Mouse (Mus musculus) cerebellum, adult 11-12 months (tissue): ENCODE measurements around the gene Rpl34.

ENCODE experiments used
- DNase-seq: peaks from one replicate; pipeline ENCODE4 v3.0.0; 2022

Rpl34 gene

DNA sequence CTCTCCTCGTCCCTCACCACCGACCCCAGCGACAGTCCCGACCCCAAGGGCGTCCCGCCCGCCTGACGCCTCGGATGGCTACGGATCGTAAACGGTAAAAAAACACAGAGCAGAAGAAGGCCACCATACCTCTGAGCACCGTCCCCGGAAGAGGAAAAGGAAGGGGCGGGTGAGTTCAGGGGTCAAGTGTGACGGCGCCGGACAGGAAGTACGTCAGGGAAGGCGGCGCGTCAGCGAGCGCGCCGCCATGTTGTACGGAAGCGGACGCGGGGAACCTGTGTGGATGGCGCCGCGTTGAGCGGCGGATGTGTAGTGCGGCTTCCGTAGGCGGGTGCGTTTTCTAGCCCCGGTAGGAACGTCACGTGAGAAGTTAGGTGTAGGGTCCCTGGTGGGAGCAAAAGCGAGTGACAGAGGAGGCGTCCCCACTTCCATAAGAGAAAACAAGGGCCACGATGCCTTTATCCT, at the start of gene Rpl34:
TSS of gene Rpl34 (minus strand) at position 210 of the 465 bp plus-strand sequence.
- peak; percentile 96 for DNase-seq

DNA sequence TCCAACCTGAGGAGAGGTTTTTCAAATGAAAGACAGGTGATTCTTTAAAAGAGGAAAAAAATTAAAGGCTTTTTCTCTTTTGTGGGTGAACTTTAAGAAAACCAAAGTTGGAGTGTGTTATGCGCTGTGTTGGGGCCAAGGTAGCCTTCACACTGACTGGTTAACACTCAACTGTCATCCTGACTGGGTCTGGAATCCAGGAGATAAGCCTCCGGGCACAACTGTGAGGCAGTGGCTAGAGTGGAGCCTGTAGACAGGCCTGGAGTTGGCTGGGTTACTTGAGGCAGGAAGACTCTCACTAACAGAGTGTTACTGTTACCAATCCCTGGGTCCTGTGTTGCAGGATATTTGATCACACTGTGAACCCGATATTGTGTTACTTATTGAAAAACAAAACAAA, 38.0 kb upstream of the Rpl34 start:
- no peak for DNase-seq

DNA sequence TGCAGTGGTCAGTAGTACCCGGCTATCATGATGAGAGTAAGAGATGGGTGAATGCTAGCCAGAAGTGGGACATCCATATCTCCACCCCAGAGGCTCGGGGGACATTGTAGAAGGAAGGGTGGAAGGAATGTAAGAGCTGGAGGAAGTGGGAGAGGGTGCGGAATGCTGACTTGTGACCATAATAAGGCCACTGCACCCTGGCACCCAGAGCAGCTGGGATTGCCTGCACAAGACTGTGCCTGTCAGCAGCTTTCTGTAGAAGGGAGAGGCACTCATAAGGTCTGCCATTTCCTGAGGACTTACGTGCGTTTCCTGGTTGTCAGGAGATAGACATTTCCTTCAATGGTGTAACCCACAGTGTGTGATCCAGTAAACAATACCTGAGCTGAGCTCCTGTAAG, 33.9 kb upstream of the Rpl34 start:
- DNase-seq, result no peak

DNA sequence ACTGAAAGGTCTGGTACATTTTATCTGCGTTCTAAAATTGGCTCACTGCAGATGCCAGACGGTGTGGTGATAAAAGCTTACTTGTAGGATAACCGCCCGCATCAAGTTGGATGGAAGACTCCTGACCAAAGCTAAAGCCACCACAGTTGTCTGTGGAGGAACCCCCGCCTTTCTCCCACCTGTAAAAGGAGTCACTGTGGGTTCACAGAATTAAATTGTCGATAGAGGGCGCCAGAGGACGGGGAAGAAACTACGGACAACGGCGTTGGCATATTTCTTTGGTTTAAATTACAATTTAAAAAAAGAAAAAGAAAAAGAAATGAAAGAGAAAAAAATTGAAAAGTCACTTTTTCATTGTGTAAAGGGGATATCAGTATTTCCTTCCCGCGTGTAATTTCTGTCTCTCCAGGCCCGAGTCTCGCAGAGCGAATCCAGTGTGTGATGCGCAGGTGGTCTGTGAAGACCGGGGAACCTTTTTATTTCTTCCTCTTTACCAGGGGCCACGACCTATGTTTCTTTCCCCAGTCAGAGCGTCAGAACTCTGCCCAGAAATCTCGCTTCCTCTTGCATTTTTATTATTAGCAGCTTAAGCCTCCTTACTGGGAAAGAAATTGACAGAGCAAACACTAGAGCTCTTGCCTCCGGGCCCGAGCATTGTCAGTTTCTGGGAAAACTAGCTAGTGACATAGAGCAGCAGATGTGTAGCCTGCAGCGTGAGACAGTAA, 30.7 kb upstream of the Rpl34 start:
- no peak for DNase-seq

DNA sequence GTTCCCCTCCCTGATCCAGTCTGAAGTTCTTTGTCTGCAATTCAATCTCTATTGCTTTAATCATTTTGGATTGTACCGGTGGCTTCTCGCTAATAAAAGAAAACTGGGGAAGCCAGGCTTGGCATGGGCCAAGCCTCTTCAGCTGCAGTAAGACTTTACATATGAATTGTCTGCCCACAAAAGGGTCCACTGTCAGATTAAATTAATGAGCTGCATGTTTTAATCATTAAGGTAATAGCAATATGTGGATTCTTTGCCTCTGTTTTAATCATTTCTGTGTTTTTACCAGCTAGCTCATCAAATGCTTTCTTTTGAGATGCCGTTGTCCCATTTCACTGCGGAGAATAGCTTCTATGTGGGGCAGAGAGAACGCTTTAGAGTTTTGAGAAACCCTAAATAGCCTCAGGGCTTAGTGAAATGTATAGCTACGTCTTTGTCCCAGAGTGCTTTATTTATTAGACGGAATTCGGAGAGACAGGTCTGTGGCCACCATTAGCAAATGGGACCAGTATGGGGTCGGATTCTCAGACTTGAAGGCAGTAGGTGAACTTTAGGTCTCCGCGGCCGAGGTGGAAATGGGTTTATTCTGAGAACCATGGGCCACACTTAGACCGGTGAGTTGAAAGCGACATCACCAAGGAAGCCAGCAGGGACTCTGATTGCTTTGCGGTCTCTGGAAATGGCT, 28.1 kb upstream of the Rpl34 start:
- DNase-seq, result no peak

DNA sequence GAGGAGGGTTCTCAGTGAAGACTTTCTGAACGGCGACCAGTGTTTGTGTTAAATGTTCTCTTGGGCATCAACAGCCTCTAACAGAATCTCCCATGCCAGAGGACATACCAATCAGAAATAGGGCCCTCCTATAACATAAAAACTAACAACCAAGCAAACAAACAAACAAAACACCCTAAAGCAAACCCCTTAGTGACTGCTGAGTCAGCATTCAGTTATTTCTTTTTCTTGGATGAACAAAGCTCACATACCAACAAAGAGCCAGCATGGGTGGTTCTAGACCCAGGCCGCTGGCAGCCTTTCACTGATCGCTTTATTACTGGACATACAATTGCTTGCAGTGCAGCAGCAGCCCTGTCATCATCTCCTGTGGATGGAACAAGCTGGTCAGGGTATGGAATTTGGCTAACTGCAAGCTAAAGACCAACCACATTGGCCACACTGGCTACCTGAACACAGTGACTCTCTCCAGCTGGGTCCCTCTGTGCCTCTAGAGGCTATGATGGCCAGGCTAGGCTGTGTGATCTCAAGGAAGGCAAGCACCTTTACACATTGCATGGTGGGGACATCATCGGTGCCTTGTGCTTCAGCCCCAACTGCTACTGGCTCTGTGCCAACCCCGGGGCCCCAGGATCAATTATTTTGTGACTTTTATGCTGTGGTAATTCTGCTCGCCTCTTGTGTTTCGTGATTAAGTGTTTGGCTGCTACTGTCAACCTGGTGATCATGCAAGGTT, 27.1 kb upstream of the Rpl34 start:
- DNase-seq, result no peak

DNA sequence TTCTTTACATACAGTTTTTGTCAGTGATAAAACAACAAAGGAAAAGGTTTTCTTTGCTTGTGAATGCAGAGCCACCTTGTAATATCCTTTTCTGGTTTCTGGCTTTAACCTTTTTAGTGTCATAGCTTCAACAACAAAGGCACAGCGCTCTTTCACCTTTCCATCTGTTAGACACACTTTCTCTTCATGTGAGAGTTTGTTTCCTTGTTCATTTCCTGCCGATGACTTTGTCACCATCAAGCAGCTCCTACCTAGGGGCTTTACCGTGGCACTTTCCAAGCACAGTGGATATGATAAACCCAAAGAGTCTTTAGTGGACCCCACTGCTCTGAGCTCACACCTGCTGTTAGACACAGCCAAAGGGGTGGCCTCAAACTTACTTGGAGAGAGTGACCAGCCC, 19.0 kb upstream of the Rpl34 start:
- no peak for DNase-seq

DNA sequence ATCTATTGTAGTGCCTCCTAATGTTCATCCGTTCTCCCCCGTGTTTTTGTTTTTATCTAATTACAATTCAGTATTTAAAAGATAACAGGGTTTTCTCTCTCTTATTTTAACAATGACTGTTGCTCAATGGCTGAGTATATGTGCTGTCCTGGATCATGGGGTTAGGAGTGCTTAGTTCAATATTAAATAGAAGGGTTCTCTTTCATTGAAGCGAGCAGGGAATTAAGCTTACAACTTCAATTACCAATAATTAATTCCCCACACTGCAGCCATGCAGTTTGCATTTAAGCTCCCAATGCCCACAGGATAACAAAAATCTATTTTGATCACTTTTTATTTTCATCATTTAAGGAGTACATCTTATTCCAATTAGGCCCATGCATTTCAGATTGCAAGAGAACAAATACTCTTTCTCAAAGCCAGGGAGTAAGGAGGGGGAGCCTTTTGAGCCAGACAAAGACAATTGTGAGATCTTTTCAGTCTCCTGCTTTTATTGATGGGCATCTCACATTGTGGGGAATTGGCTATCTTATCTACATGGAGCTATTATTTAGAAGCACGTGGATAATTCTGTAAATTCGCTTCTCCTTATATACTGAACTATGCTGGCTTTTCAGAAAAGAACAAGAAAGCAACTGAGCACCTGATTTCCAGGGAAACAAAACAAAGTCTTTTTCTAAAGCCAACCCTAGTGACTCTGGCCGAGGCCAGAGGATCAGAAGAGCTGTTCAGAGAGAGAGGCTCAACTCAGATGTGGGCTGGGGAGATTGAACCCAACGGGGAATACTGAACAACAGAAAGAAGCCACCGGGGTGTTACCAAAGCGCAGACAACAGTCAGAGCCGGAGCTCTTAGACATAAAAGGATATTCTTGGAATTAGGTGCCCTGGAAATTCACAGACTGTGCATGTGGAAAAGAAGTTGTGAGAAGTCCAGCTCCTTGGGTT, 16.7 kb upstream of the Rpl34 start:
- DNase-seq, result no peak

DNA sequence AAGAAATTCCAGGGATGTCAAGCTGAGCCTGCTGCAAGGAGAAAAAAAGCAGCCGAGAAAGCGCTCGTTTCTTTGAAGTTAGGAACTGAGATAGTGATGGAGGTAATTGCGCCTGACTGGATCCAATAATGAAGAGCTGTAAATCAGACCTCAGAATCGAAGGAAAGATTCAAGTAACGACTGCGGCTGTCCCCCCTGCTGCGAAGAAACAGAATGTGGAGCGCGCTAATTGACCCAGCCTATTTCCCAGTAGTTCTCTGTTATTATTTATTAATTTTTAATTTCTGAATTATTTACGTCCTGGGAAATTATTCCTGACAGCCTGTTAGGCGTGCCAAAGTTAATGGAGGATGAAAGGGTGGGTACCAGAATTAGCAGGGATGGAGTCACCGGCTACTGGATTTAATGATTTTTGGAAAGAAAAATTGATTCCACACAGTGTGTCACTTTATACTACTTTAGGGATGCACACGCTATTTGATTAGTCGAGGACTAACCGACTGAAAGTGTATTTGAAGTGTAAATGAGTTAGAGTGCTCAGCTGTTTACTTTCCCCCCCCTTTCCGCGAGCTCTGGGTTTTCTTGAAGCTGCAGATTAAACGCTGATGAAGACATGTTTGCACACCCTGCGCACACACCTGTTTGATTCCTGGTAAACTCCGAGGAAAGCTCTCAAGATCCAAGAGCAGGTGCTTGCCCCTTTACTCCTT, 7.6 kb upstream of the Rpl34 start:
- no peak for DNase-seq

DNA sequence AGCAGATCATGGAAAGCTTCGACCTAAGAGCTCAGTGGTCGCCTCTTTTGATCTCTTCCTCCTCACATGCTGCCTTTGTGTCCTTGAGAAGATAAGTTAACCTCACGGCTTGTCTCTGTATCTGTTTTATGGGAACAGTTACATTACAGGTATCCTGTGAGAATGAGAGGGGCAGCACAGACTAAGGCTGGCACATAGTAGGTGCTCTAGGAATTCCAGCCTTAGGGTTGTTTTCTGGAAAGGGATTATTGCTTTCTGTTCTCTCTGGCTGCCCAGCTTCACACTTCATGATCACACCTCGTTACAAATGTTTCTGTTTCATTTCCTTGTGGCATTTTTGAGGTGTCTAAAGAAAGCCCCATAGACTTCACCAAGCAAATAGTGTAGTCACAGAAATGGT, 6.6 kb upstream of the Rpl34 start:
- DNase-seq, result no peak

DNA sequence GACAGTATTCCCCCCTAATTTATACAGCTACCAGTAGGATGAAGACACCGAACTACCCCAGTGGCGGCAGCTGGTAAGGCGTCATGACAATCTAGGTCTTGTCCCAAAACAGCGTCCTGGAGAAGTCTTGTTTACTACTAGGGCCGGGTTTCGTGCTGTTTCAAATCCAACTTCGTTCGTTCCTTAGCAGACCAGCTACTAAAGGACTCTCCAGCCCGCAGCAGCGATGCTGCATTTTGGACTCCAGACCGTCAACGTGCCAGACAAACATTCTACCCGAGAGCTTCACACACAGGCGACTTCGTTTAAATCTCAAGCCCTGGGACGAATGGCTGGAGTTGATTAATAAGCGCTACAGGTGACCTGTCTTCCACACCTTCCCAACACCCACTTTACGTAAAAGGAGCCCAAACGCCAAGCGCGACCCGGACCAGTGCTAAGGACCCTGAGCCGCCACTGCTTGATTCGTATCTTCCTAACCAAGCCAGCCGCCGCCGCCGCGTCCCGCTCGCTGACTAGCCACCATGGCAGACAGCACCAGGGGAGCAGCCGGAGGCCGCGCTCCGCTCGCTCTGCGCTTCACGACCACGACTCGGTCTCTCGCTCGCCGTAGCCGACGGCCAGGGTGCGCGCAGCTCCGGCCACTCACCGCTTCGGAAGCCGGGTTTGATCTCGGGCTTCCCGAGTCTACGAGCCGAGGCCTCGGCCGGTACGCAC, 568 bp downstream of the Rpl34 start:
- DNase-seq, result no peak

DNA sequence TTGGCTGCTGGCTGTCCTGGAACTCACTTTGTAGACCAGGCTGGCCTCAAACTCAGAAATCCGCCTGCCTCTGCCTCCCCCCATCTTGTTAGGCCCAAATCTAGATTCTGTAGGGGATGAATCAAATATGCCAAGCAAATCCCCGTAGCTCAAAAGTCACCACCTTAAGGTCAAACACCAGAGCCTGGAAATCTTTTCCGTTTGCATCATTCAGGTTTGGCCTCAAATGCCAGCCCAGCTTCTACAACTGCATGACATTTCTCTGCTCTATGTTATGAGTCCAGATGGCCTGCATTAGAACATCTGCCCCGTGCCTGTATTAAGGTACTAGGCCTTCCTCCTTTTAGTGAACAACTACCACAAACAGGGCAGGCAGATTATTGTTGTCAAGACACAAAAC, 2.5 kb downstream of the Rpl34 start:
- DNase-seq, result no peak

DNA sequence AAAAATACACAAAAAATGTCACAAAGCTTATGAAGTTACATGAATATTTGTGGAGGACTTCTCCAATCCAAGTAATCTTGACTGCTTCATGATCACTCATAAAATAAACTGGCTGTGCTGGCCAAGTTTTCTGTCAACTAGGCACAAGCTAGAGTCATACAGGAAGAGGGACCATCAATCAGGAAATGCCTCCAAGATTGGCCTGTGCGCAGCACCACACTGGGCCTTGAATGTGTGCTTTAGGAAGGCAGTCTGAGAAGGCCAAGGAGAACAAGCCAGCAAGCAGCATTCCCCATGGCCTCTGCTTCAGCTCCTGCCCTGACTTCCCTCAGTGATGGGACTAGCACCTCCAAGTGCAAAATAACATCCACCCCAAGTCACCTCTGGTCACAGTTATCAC, 3.2 kb downstream of the Rpl34 start:
- no peak for DNase-seq

DNA sequence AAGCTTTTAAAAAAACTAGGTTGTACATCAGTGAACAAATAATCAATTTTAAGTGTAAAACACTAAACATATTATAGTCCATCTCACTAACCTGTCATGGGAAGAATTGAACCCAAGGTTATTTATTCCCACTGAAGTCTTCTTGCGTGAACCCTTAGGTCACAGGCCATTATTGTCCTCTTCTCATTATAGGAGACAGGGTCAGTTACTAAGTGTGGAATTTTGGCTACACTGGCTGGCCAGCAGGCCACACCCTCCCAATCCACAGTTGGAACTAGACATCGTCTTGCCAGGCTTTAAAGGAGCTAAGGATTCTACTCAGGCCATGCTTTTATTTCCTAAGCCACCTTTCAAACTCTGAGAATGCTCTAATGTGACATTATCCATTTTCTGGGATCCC, 4.5 kb downstream of the Rpl34 start:
- no peak for DNase-seq

DNA sequence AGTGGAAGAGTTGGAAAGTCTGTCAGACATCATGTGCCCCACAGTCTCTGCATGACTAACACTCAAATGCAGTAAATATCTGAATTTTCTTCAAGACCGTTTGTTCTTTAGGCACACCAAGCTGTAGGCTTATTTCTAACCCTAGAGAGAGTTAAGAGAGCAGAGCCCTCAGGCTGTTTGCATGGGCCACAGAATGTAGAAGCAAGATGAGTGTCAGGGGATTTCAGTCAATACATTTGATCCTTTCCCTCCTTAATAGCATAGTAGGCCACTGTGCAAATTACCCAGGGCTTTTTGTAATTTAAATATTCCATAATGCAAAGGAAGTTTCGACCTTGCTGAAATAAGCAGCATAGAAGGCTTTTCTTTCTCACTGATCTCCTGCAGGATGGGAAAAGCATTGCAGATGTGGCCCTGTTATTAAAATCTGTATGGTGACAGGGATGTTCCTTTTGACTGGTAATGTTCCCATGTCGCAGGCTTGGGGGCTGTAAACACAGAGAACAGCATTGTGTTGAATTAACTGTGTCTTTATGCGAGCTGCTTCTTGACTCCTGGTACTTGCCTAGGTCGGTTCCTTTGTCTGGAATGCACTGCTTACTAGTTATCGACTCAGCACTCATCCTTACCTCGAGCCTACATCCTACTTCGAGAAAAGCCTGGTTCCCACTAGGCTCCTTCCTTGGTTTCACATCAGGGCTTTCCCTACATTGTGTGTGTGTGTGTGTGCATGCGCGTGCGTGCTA, 7.3 kb downstream of the Rpl34 start:
- no peak for DNase-seq

DNA sequence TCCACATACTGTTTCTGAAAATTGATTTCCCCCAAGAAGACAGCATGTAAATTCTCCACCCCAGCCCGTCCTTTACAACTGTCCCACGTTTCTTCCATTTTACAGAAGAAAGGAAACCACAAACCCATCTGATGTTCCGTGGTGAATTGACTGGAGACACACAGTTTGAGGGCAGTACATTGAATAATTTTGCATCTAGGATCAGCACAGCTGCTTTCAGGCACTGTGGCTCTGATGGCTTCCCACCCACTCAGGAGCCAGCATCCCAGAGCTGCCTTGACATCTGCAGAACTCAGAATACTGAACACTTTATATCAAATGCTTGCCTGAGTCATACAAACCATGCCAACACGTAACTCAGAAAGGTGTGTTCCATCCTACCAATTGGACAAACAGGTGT, 10.0 kb downstream of the Rpl34 start:
- DNase-seq, result no peak

DNA sequence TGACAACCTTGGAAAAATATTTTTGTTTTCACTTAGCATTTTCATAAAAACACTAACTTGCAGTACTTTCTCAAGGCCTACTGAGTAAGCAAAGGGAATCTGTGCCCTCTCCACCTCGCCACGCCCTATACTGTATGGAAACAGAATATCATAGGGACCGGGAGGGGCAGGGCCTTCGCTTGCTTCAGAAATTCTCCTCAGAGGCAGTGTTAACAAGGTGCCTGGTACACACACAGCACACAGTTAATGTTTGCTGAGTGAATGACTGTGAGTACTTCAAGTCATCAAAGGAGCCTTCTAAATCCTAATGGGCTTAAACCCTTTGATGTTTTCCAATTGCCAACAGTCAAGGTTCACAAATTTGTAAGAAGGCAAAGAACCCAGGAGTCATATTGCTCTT, 11.3 kb downstream of the Rpl34 start:
- DNase-seq, result no peak

DNA sequence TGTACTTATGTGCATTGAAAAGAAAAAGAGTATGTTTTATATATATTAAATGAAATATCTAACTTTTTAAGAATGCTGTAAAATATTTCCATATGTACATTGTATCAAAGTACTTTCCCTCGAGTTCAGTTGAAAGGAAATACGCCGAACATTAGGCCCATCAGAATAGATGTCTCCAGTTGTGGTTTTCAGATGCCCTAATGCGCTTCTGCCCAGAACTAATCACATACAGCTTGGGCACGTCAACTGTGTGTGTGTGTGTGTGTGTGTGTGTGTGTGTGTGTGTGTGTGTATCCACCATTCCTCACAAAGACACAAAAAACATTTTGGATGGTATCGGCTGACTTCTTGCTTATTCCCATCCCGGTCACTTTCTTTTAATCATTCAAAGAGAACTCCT, 13.6 kb downstream of the Rpl34 start:
- no peak for DNase-seq

DNA sequence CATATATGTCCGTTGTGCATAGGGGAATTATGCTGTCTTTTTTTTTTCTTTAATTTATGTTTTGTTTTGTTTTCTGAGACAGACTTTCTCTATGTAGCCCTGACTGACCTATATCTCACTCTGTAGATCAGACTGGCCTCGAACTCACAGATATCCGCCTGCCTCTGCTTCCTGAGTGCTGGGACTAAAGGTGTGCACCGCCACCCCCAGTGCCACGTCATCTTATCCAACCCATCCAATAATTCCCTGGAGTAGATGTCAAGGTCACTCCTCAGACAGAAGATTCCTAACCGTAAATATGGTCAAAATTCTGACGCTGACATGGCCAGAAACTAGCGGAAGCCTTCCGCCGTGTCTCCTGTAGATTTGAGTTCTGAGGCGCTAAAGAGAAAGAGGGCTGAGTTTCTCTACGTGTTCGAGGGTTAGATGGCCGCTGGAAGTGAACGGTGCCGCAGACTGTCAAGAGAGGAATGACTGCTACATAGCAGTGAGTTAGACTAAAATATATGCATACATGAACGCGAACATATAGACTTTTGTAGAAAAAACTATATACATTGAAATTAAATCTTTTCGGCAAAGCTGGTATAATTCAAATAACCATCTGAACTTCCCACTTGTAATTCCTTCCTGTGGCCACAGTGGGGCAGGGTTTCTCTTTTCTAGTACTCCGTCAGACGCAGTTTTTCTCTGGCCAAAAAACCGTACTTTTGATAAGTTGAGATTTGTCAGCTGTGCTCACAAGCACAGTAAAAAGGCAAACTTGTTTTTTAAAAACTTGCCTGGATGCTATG, 15.2 kb downstream of the Rpl34 start:
- DNase-seq, result peak; percentile 32

DNA sequence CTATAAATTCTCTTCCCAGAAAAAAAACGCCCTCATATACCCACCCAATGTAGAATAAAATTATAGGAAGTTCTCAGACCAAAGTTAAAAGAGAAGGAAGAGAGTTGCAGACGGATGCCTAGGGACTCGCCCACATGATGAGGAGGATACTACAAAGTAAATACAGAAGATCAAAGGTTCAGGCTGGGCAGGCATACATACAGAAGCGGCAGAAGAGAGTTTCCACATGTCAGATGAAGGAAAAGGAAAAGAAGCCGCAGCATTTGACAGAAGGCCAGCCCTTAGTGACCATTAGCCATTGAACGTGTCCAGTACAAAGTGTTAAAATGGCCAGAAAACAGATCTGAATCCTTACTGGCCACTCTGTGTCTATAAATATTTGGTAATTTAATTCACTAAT, 17.3 kb downstream of the Rpl34 start:
- no peak for DNase-seq
